Mouse (Mus musculus) ES-Bruce4 (cell line): ENCODE data around the gene Fam71a. TPM values are rescaled to one million over a fixed set of nuclear protein-coding genes. Genes with fewer than 3 reads are reported as not detected.
A peak's percentile ranks its signal among the peaks of the same experiment; 100 is the strongest.

Source experiments
- H3K27ac ChIP-seq: 2 replicates; pipeline ENCODE4 v1.5.1; 2012; ENCODE audit warnings: low read length, inconsistent platforms; ENCODE audit not compliant: insufficient read depth
- H3K27me3 ChIP-seq: 2 replicates; pipeline ENCODE4 v1.6.1; 2012; ENCODE audit warnings: mild to moderate bottlenecking, low read length, inconsistent platforms; ENCODE audit not compliant: control insufficient read depth, poor library complexity, insufficient read depth, severe bottlenecking
- H3K36me3 ChIP-seq: 2 replicates; pipeline ENCODE4 v1.6.1; 2012; ENCODE audit warnings: inconsistent platforms, mild to moderate bottlenecking, low read length, moderate library complexity; ENCODE audit not compliant: control insufficient read depth, poor library complexity, insufficient read depth, severe bottlenecking
- H3K4me1 ChIP-seq: one replicate; pipeline ENCODE4 v1.8.1; 2011; ENCODE audit warnings: low read length; ENCODE audit not compliant: control insufficient read depth, insufficient read depth
- H3K4me3 ChIP-seq: 2 replicates; pipeline ENCODE4 v1.5.1; 2011; ENCODE audit warnings: low read depth, mild to moderate bottlenecking, low read length
- H3K9ac ChIP-seq: 2 replicates; pipeline ENCODE4 v1.6.1; 2012; ENCODE audit warnings: low read depth, mild to moderate bottlenecking, inconsistent platforms; ENCODE audit not compliant: poor library complexity, severe bottlenecking
- H3K9me3 ChIP-seq: replicated peaks from 2 replicates; pipeline ENCODE4 v1.6.1; 2012; ENCODE audit warnings: mild to moderate bottlenecking, low read length, inconsistent platforms; ENCODE audit not compliant: control insufficient read depth, poor library complexity, insufficient read depth, severe bottlenecking
- CTCF ChIP-seq: IDR thresholded peaks from one replicate; pipeline ENCODE4 v1.8.1; 2011; ENCODE audit warnings: low read depth, low read length
- EP300 ChIP-seq: IDR thresholded peaks from 2 replicates; pipeline ENCODE4 v1.6.1; 2011; ENCODE audit warnings: low read depth, low read length; ENCODE audit not compliant: insufficient read depth
- POLR2A ChIP-seq: IDR thresholded peaks from one replicate; pipeline ENCODE4 v1.8.1; 2011; ENCODE audit warnings: low read length; ENCODE audit not compliant: insufficient read depth
- polyA plus RNA-seq: library from polyadenylated mRNA; stranded (reverse); fragments of >200 nt; gene quantifications from 2 replicates; pipeline ENCODE4 v1.2.4, GENCODE M21; 2011; ENCODE audit warnings: low read depth; ENCODE audit not compliant: missing spikeins, insufficient read depth, insufficient read length

Gene Fam71a
- polyA plus RNA-seq, 1 experiment = not detected

DNA sequence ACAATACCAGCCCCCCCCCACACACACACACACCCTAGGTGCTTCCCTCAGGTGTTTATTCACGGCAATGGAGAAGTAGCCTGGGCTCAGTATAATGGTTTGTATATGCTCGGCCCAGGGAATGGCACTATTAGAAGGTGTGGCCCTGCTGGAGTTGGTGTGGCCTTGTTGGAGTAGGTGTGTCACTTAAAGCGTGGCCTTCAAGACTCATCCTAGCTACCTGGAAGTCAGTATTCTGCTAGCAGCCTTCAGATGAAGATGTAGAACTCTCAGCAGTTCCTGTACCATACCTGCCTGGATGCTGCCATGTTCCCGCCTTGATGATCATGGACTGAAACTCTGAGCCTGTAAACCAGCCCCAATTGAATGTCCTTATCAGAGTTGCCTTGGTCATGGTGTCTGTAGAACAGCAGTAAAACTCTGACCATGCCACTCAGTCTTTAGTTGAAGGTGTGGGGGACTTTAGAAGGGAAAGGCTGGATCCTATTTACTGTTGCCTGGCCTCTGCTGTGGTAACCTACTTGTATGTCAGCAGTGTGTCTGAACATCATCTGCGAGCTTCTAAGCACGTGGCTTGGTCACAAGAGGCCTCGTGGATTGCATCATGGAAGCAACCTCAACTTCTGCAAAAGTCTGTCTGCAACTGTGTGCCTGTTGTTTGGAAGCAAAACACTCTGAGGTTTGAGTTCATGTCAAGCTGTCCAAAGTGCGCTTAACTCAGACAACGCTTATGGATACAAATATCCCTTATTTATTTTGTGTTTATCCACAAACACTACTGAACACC lies 36.4 kb upstream of the Fam71a start:
- no peak overlapping the region for H3K9ac ChIP-seq
- H3K4me3 ChIP-seq = no peak overlapping the region
- no peak for TF ChIP-seq CTCF
- TF ChIP-seq POLR2A = no peak
- TF ChIP-seq EP300 = no peak
- H3K27ac ChIP-seq = no peak overlapping the region
- no peaks in the 10 kb centered on the region for H3K4me1 ChIP-seq
- H3K36me3 ChIP-seq = no peaks in the 10 kb centered on the region
- H3K9me3 ChIP-seq = no peaks in the 10 kb centered on the region
- H3K27me3 ChIP-seq = no peaks in the 10 kb centered on the region

DNA sequence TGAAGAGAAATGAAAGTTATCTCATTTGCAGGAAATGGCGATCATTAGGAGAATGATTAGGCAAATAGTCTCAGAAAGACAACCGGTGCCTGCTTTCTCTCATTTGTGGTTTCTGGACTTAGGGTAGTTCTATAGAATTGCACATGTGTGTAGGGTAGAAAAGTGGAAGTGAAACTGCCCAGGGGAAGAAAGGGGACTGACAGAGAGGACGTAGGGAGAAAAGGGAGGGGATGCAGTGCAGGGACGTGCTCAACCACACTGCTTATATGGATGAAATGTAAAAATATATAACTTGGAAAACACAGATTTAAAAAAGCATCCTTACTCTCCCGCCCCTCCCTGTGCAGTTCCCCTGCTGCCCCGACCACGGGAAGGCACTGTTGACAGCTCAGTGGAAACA lies 33.3 kb upstream of the Fam71a start:
- Histone ChIP-seq H3K9me3 (no peaks in the 10 kb centered on the region), H3K36me3 (no peaks in the 10 kb centered on the region), H3K9ac (no peak overlapping the region)

DNA sequence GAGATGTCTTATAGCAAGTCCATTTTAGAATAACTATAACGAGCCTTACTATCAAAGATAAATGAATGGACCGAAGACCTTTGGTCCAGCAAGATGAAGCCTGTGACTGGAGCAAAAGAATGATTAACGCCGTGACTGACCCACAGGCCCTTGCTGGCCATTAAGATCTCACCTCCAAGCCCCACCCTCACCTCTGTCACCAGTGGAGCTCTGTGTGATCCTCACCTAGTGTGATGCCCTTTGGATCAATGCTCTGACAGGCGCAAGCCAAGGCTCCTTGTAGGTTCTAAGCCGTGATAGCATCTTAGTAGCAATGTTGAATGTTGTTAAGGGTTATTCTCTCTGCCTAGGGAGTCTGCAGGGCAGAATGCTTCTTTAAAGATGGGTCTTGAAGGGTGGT lies 31.4 kb upstream of the Fam71a start:
- no peaks in the 10 kb centered on the region for H3K9me3 ChIP-seq
- H3K4me3 ChIP-seq = no peak overlapping the region
- H3K4me1 ChIP-seq = no peaks in the 10 kb centered on the region
- H3K36me3 ChIP-seq = no peaks in the 10 kb centered on the region
- no peaks in the 10 kb centered on the region for H3K27me3 ChIP-seq
- no peak overlapping the region for H3K9ac ChIP-seq
- TF ChIP-seq POLR2A (no peak), CTCF (no peak), EP300 (no peak)
- H3K27ac ChIP-seq = no peak overlapping the region

More for the DNA sequence above, 33.3 kb upstream of the Fam71a start:
- Histone ChIP-seq H3K4me1 (no peaks in the 10 kb centered on the region), H3K27me3 (no peaks in the 10 kb centered on the region), H3K4me3 (no peak overlapping the region), H3K27ac (no peak overlapping the region)
- no peak for TF ChIP-seq EP300
- no peak for TF ChIP-seq CTCF
- no peak for TF ChIP-seq POLR2A

DNA sequence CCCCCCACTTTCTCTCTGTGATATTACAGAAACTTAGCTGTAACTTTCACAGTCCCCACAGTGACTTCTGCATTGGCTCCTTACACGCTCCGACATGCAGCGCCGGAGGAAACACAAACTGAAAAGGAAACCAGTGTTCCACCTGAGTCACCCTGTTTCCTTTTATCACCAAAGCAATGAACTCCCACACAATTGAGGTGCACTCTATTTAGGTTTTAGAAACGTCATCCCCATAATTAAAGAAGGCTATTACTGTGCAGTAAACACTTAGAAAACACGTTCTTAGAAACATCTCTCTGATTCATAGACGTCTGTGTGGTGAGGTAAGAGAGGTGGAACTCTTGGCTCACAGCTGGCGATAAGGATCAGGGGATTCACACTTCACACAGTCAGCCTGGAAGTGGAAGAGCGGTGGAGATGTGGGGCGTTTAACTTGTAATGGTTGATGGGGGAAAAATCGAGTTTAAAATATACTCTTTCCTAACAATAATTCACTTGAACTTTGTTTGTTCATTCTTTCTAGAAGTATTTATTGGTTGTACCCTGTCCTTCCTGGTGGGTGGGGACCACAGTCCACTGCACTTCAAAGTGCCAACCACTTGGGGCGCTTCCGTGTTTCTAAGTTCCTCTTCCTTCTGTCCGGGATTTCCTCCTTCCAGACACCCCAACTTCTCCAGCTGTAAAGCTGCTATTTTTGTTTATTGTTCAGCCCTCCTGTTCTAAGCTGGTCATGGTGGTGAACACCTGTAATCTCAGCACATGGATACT lies 29.2 kb upstream of the Fam71a start:
- Histone ChIP-seq H3K4me3 (no peak overlapping the region), H3K9ac (no peak overlapping the region), H3K36me3 (no peaks in the 10 kb centered on the region), H3K27ac (no peak overlapping the region), H3K9me3 (no peaks in the 10 kb centered on the region), H3K4me1 (peaks cover 1% of the 10 kb centered on the region), H3K27me3 (no peaks in the 10 kb centered on the region)
- TF ChIP-seq EP300 (no peak), POLR2A (no peak), CTCF (peak; percentile 13)

DNA sequence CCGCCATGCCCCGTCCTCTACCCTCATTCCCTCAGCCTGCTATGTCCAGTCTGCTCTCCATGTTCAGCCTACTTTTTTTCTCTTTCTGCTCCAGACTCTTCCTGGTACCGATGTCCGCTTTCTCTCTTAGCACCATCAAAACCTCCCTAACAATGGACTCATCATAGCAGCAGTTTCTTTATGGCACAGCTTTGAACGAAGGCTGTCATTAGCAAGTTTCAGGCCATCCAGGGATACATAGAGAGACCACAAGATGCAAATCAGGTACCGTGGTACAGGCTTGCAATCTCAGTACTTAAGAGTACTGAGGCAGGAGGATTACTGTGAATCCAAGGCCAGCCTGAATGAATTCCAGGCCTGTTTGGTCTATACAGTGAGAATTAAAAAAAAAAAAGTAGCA lies 28.1 kb upstream of the Fam71a start:
- Histone ChIP-seq H3K27me3 (no peaks in the 10 kb centered on the region), H3K4me1 (peaks cover 1% of the 10 kb centered on the region), H3K9me3 (no peaks in the 10 kb centered on the region), H3K9ac (no peak overlapping the region), H3K4me3 (no peak overlapping the region), H3K36me3 (no peaks in the 10 kb centered on the region), H3K27ac (no peak overlapping the region)
- TF ChIP-seq CTCF (no peak), POLR2A (no peak), EP300 (no peak)

DNA sequence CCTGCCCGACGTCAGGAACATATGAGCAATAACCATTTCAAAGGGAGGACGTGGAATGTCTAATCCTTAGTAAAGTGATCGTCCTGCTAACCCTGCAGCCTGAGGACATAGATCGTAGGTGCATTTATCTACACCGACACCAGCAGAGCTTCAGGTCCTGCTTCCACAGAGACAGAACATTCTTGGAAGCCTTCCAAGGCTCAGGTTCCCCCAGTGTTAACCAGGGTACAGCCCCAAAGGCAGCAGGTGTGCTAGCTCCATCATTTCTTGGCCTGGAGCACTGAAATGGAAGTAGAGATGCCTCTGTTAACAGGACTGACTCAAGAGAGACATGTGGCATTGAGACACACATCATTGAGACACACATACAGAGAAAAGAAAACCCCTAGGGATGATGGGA lies 27.6 kb upstream of the Fam71a start:
- no peaks in the 10 kb centered on the region for H3K9me3 ChIP-seq
- no peak overlapping the region for H3K4me3 ChIP-seq
- peaks cover 1% of the 10 kb centered on the region for H3K4me1 ChIP-seq
- no peak overlapping the region for H3K9ac ChIP-seq
- H3K36me3 ChIP-seq = no peaks in the 10 kb centered on the region
- no peak for TF ChIP-seq CTCF
- no peaks in the 10 kb centered on the region for H3K27me3 ChIP-seq
- no peak overlapping the region for H3K27ac ChIP-seq
